Mouse (Mus musculus): ENCODE results near the gene Nps.

GRCm38 (mm10) chr7:135289976-135290375 lies 31.5 kb downstream of the Nps start:
- TF ChIP-seq CTCF (IDR thresholded peaks at IDR 0.05; ENCODE audit: extremely low read depth, insufficient read length, insufficient replicate concordance, low read depth, low read length) = no peak
- no peak for TF ChIP-seq POLR2A (IDR thresholded peaks at IDR 0.05; ENCODE audit: low read depth, low read length)

All from small intestine, adult 2 months (tissue).